In the genomic region with DNA sequence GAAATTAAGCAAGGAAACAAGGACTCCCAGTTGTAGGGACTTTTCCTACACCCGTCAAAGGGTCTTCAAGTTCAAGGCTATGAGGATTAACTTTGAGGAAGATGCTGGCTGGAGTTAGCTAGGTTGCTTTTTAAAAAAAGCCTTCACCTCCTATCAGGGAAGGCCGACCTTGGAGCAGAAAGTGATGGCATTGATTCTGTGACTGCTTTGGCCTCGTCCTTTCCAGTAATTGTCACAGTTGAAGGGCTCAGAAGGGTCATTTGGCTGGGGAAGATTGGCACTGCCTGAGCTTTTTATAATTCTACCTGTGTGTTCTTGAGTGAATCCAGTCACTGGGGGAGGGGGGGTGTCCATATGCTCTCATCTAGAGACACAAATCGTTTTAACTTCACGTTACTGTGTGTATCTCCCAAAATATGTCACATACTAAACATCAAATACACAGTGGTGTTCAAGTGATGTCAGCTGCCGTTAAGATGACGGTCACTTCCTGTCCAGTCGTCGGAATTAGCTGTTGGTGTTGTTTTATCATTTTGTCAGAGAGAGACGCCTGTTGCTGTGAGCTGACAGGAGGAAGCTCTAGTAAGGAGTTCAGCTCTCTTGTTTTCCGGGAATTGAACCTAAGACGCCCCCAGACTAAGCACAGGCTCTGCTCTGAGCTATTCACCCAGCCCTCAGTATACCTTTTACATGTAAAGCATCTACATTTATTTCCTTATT, we compare ENCODE assay signal across 11 mouse cellular contexts. TPM values are rescaled to one million over a fixed set of nuclear protein-coding genes. Genes with fewer than 3 reads are reported as not detected.
DNase-seq lines count a peak whose midpoint lies in the region; ATAC-seq and TF ChIP-seq lines count a peak whose summit lies in the region.
"Had no signal": no experiment of that assay in that cellular context is flagged by ENCODE, and none has a peak within 500 bp of the region (broad histone marks: within the 10 kb centered on the region; RNA-seq: fewer than 3 reads in every experiment).

No protein-coding gene starts in this region.

- peaks cover 4% of the 10 kb centered on the region; the same call in 1 of the 2 replicates for H3K36me3 ChIP-seq in erythroblast, embryonic 14.5 days (ENCODE audit: control insufficient read depth)
- no peaks in the 10 kb centered on the region for H3K36me3 ChIP-seq in hindbrain, postnatal 0 days (ENCODE audit: insufficient read depth, low read length)
- no peaks in the 10 kb centered on the region for H3K36me3 ChIP-seq in midbrain, embryonic 16.5 days (ENCODE audit: control insufficient read depth, insufficient read depth, low read length)
- H3K36me3 ChIP-seq: embryonic facial prominence, embryonic 13.5 days had no signal

- no peak for DNase-seq in layer of hippocampus, adult 2 months (ENCODE audit: low spot score in 2 of 2)
- DNase-seq in layer of hippocampus, adult 9-11 months, result no peak
- no peak for DNase-seq in hindbrain, postnatal 0 days (ENCODE audit: low spot score)
- no peak for DNase-seq in embryo, embryonic 10 days (ENCODE audit: low spot score)
- DNase-seq in retina, postnatal 1 day, result no peak

- peak overlapping the region; percentile 93 for H3K27ac ChIP-seq in layer of hippocampus, adult 2 months
- H3K27ac ChIP-seq in hindbrain, postnatal 0 days, result no peak overlapping the region
- no peak overlapping the region for H3K27ac ChIP-seq in midbrain, embryonic 16.5 days (ENCODE audit: low read length)

- no peak for ATAC-seq in erythroblast, adult 5-6 weeks (replicated peaks; ENCODE audit: low FRiP score, poor library complexity, severe bottlenecking)
- ATAC-seq in hindbrain, postnatal 0 days, result no peak
- ATAC-seq in midbrain, embryonic 16.5 days, result no peak

- peak overlapping the region; percentile 48 for H3K4me2 ChIP-seq in hindbrain, postnatal 0 days (ENCODE audit: low read depth, low read length)
- H3K4me2 ChIP-seq in midbrain, embryonic 16.5 days (ENCODE audit: low read length), result peak overlapping the region; percentile 63

- TF ChIP-seq CTCF in layer of hippocampus, adult 2 months (conservative IDR thresholded peaks at IDR 0.05), result no peak
- TF ChIP-seq CTCF in hindbrain, postnatal 0 days (IDR thresholded peaks at IDR 0.05; ENCODE audit: low read depth), result no peak

- no peaks in the 10 kb centered on the region for H3K9me3 ChIP-seq in erythroblast, embryonic 14.5 days (ENCODE audit: control insufficient read depth, low read length)
- no peaks in the 10 kb centered on the region for H3K9me3 ChIP-seq in hindbrain, postnatal 0 days (ENCODE audit: low read length)
- H3K9me3 ChIP-seq in midbrain, embryonic 16.5 days (replicated peaks; ENCODE audit: control insufficient read depth, low read length, poor library complexity, severe bottlenecking), result no peaks in the 10 kb centered on the region
- H3K9me3 ChIP-seq: embryonic facial prominence, embryonic 13.5 days had no signal

- H3K9ac ChIP-seq in hindbrain, postnatal 0 days (replicated peaks; ENCODE audit: low read length), result no peak overlapping the region
- no peak overlapping the region for H3K9ac ChIP-seq in midbrain, embryonic 16.5 days (ENCODE audit: low read depth, low read length)

- no peaks in the 10 kb centered on the region for H3K27me3 ChIP-seq in erythroblast, embryonic 14.5 days (ENCODE audit: control insufficient read depth)
- no peaks in the 10 kb centered on the region for H3K27me3 ChIP-seq in hindbrain, postnatal 0 days (ENCODE audit: insufficient read depth, low read length)
- H3K27me3 ChIP-seq in midbrain, embryonic 16.5 days (ENCODE audit: control insufficient read depth, insufficient read depth, low read depth, low read length), result no peaks in the 10 kb centered on the region
- H3K27me3 ChIP-seq: embryonic facial prominence, embryonic 13.5 days had no signal

- 72% methylated on average over 12 of the region's 12 CpGs for WGBS in hindbrain, postnatal 0 days
- 77% methylated on average over 12 of the region's 12 CpGs for WGBS in midbrain, embryonic 16.5 days

- H3K4me1 ChIP-seq in erythroblast, embryonic 14.5 days (ENCODE audit: control insufficient read depth), result peaks cover 55% of the 10 kb centered on the region
- H3K4me1 ChIP-seq in hindbrain, postnatal 0 days (ENCODE audit: insufficient read depth, low read length), result peaks cover 33% of the 10 kb centered on the region
- peaks cover 47% of the 10 kb centered on the region for H3K4me1 ChIP-seq in midbrain, embryonic 16.5 days (ENCODE audit: control insufficient read depth, insufficient read depth, low read length)

- peak overlapping the region; percentile 91 for H3K4me3 ChIP-seq in erythroblast, embryonic 14.5 days (replicated peaks)
- H3K4me3 ChIP-seq in layer of hippocampus, adult 2 months, result no peak overlapping the region; the same call in 1 of the 2 replicates
- H3K4me3 ChIP-seq in hindbrain, postnatal 0 days (ENCODE audit: low read length), result no peak overlapping the region
- H3K4me3 ChIP-seq in midbrain, embryonic 16.5 days (ENCODE audit: low read depth, low read length), result no peak overlapping the region

RNA-seq across cellular contexts. Expression of gene Rfx1, which starts 1.8 kb away (rescaled TPM):
- 3.9 and 4.7 TPM in 2 replicates for polyA plus RNA-seq in erythroblast, embryonic 14.5 days (2012)
- 2.1 and 3.1 TPM in 2 replicates for total RNA-seq in erythroblast, adult 5-6 weeks (2015; ENCODE audit: low replicate concordance)
- total RNA-seq in erythroblast, adult 5-6 weeks (2017; ENCODE audit: low replicate concordance), result 1.4 and 3.5 TPM in 2 replicates
- 10 to 100 TPM; 28.7 to 33.3 TPM for total RNA-seq in layer of hippocampus, adult 2 months (2021)
- total RNA-seq in hindbrain, postnatal 0 days (2014; rRNA removed), result 29.0 and 30.0 TPM in 2 replicates
- polyA plus RNA-seq in hindbrain, postnatal 0 days (2015; fragmentation: Nextera tagmentation; extraction: Ambion mirVana), result 6.0 and 6.2 TPM in 2 replicates
- 11.3 and 11.7 TPM in 2 replicates for polyA plus RNA-seq in midbrain, embryonic 16.5 days (2015; fragmentation: Nextera tagmentation; extraction: Ambion mirVana)

RNA-seq across cellular contexts. Expression of gene Gm10643, which starts 3.5 kb away (rescaled TPM):
- not detected in 2 replicates for polyA plus RNA-seq in erythroblast, embryonic 14.5 days (2012)
- total RNA-seq in erythroblast, adult 5-6 weeks (2015; ENCODE audit: low replicate concordance), result not detected in 2 replicates
- total RNA-seq in erythroblast, adult 5-6 weeks (2017; ENCODE audit: low replicate concordance), result not detected in 2 replicates
- 1 to 10 TPM; 4.2 to 6.7 TPM for total RNA-seq in layer of hippocampus, adult 2 months (2021)
- total RNA-seq in hindbrain, postnatal 0 days (2014; rRNA removed), result 0.25 and 3.0 TPM in 2 replicates
- polyA plus RNA-seq in hindbrain, postnatal 0 days (2015; fragmentation: Nextera tagmentation; extraction: Ambion mirVana), result 1.6 and 2.4 TPM in 2 replicates
- polyA plus RNA-seq in midbrain, embryonic 16.5 days (2015; fragmentation: Nextera tagmentation; extraction: Ambion mirVana), result 1.2 and 1.5 TPM in 2 replicates

RNA-seq across cellular contexts. Expression of gene Rln3, which starts 23.7 kb away (rescaled TPM):
- not detected in 2 replicates for polyA plus RNA-seq in erythroblast, embryonic 14.5 days (2012)
- total RNA-seq in erythroblast, adult 5-6 weeks (2015; ENCODE audit: low replicate concordance), result not detected in 2 replicates
- total RNA-seq in erythroblast, adult 5-6 weeks (2017; ENCODE audit: low replicate concordance), result not detected in 2 replicates
- total RNA-seq in layer of hippocampus, adult 2 months (2021), result not detected
- 9.0 and 18.8 TPM in 2 replicates for total RNA-seq in hindbrain, postnatal 0 days (2014; rRNA removed)
- polyA plus RNA-seq in hindbrain, postnatal 0 days (2015; fragmentation: Nextera tagmentation; extraction: Ambion mirVana), result 6.1 and 6.6 TPM in 2 replicates
- polyA plus RNA-seq in midbrain, embryonic 16.5 days (2015; fragmentation: Nextera tagmentation; extraction: Ambion mirVana), result 0.72 and 1.9 TPM in 2 replicates
- total RNA-seq: layer of hippocampus, adult 8-10 months had no signal
- polyA plus RNA-seq: embryonic facial prominence, embryonic 13.5 days; neural tube, embryonic 11.5 days had no signal

RNA-seq across cellular contexts. Expression of gene Il27ra, which starts 26.1 kb away (rescaled TPM):
- polyA plus RNA-seq in erythroblast, embryonic 14.5 days (2012), result 0.02 TPM in 1 of 2 replicates, not detected in the other
- total RNA-seq in erythroblast, adult 5-6 weeks (2015; ENCODE audit: low replicate concordance), result 0.63 and 0.96 TPM in 2 replicates
- 0.17 TPM in 1 of 2 replicates, not detected in the other for total RNA-seq in erythroblast, adult 5-6 weeks (2017; ENCODE audit: low replicate concordance)
- 1 to 10 TPM; 2.0 TPM for total RNA-seq in layer of hippocampus, adult 2 months (2021)
- total RNA-seq in hindbrain, postnatal 0 days (2014; rRNA removed), result 0.29 and 0.47 TPM in 2 replicates
- polyA plus RNA-seq in hindbrain, postnatal 0 days (2015; fragmentation: Nextera tagmentation; extraction: Ambion mirVana), result 0.29 and 0.62 TPM in 2 replicates
- 0.26 and 0.47 TPM in 2 replicates for polyA plus RNA-seq in midbrain, embryonic 16.5 days (2015; fragmentation: Nextera tagmentation; extraction: Ambion mirVana)

RNA-seq across cellular contexts. Expression of gene Dcaf15, which starts 36.1 kb away (rescaled TPM):
- 4.7 and 4.9 TPM in 2 replicates for polyA plus RNA-seq in erythroblast, embryonic 14.5 days (2012)
- total RNA-seq in erythroblast, adult 5-6 weeks (2015; ENCODE audit: low replicate concordance), result 0.19 and 4.0 TPM in 2 replicates
- 1.9 and 2.9 TPM in 2 replicates for total RNA-seq in erythroblast, adult 5-6 weeks (2017; ENCODE audit: low replicate concordance)
- total RNA-seq in layer of hippocampus, adult 2 months (2021), result 10 to 100 TPM; 21.2 to 22.5 TPM
- total RNA-seq in hindbrain, postnatal 0 days (2014; rRNA removed), result 77.0 and 77.6 TPM in 2 replicates
- 18.4 and 18.5 TPM in 2 replicates for polyA plus RNA-seq in hindbrain, postnatal 0 days (2015; fragmentation: Nextera tagmentation; extraction: Ambion mirVana)
- polyA plus RNA-seq in midbrain, embryonic 16.5 days (2015; fragmentation: Nextera tagmentation; extraction: Ambion mirVana), result 20.6 and 24.7 TPM in 2 replicates
